Mouse (Mus musculus) liver, embryonic 12.5 days (tissue): ENCODE data around the gene Cbx5. TPM values are rescaled to one million over a fixed set of nuclear protein-coding genes. Genes with fewer than 3 reads are reported as not detected.
"Not testable (repeated sequence)": the region's sequence is repeated elsewhere in the genome, so short reads cannot be mapped to it uniquely, and the experiment has no call there.

Source experiments
- ATAC-seq: fragments of 200-750 bp; cut with Nextera tagmentation; 2 replicates; pipeline ENCODE4 v1.8.0; 2017; ENCODE audit warnings: moderate number of reproducible peaks, mild to moderate bottlenecking, moderate library complexity
- H3K27ac ChIP-seq: fragments of 300-500 bp; sonication (generic); 2 replicates; pipeline ENCODE4 v1.5.1; 2016; ENCODE audit warnings: mild to moderate bottlenecking
- H3K27me3 ChIP-seq: fragments of 300-500 bp; sonication (generic); replicated peaks from 2 replicates; pipeline ENCODE4 v1.6.1; 2016; ENCODE audit warnings: mild to moderate bottlenecking, moderate library complexity
- H3K36me3 ChIP-seq: fragments of 300-500 bp; sonication (generic); 2 replicates; pipeline ENCODE4 v1.6.1; 2016; ENCODE audit warnings: mild to moderate bottlenecking, moderate library complexity
- H3K4me1 ChIP-seq: fragments of 300-500 bp; sonication (generic); 2 replicates; pipeline ENCODE4 v1.6.1; 2016
- H3K4me2 ChIP-seq: fragments of 300-500 bp; sonication (generic); 2 replicates; pipeline ENCODE4 v1.6.1; 2016; ENCODE audit warnings: mild to moderate bottlenecking, moderate library complexity
- H3K4me3 ChIP-seq: fragments of 300-500 bp; sonication (generic); 2 replicates; pipeline ENCODE4 v1.5.1; 2016; ENCODE audit warnings: mild to moderate bottlenecking, moderate library complexity
- H3K9ac ChIP-seq: fragments of 300-500 bp; sonication (generic); 2 replicates; pipeline ENCODE4 v1.6.1; 2016; ENCODE audit warnings: mild to moderate bottlenecking, moderate library complexity
- H3K9me3 ChIP-seq: fragments of 300-500 bp; sonication (generic); replicated peaks from 2 replicates; pipeline ENCODE4 v1.6.1; 2016; ENCODE audit warnings: mild to moderate bottlenecking, moderate library complexity
- WGBS: fragments of 180-500 bp; shearing (Covaris S2); methylation state at CpG from one replicate; pipeline ENCODE4 v1.1.7; 2016; ENCODE audit not compliant: insufficient replicate concordance; 5-methylcytosine and 5-hydroxymethylcytosine counted together
- polyA plus RNA-seq: library from polyadenylated mRNA; unstranded; fragments of >200 nt; fragmentation: Nextera tagmentation; extraction: Ambion mirVana; gene quantifications from 2 replicates; pipeline ENCODE4 v1.2.1, GENCODE M21; 2016

Gene Cbx5
- polyA plus RNA-seq, 1 experiment from 2014 or later, result 84.5 TPM

- Histone ChIP-seq H3K36me3 (no peaks in the 10 kb centered on the region), H3K9me3 (no peaks in the 10 kb centered on the region), H3K9ac (no peak overlapping the region), H3K27me3 (no peaks in the 10 kb centered on the region), H3K27ac (peak overlapping the region; percentile 69), H3K4me1 (peaks cover 68% of the 10 kb centered on the region), H3K4me2 (no peak overlapping the region), H3K4me3 (no peak overlapping the region)
- WGBS, result 66% methylated on average over 2 of the region's 2 CpGs
- ATAC-seq, result peak; percentile 62
These were observed 25.2 kb upstream of the Cbx5 start for GRCm38 (mm10) chr15:103264794-103265193.

GRCm38 (mm10) chr15:103259989-103260388, 20.4 kb upstream of the Cbx5 start:
- peaks cover 76% of the 10 kb centered on the region for H3K4me1 ChIP-seq
- H3K9me3 ChIP-seq, result no peaks in the 10 kb centered on the region
- no peak for ATAC-seq
- H3K36me3 ChIP-seq, result no peaks in the 10 kb centered on the region
- H3K4me3 ChIP-seq, result no peak overlapping the region
- H3K27me3 ChIP-seq, result no peaks in the 10 kb centered on the region
- peak overlapping the region; percentile 19; the same call in 1 of the 2 replicates for H3K9ac ChIP-seq
- H3K27ac ChIP-seq, result peak overlapping the region; percentile 98
- H3K4me2 ChIP-seq, result peak overlapping the region; percentile 18; the same call in 1 of the 2 replicates
- 13% methylated on average over 1 of the region's 1 CpGs for WGBS

- Histone ChIP-seq H3K4me2 (peak overlapping the region; percentile 81), H3K27ac (peak overlapping the region; percentile 98), H3K4me1 (peaks cover 67% of the 10 kb centered on the region), H3K4me3 (0 out of 2 replicates have a peak overlapping the region, but pooled peaks have one; percentile 77), H3K27me3 (no peaks in the 10 kb centered on the region), H3K9ac (peak overlapping the region; percentile 75), H3K36me3 (no peaks in the 10 kb centered on the region), H3K9me3 (no peaks in the 10 kb centered on the region)
- WGBS, result 40% methylated on average over 5 of the region's 5 CpGs
- no peak for ATAC-seq
These were observed 19.5 kb upstream of the Cbx5 start for GRCm38 (mm10) chr15:103259162-103259561.

GRCm38 (mm10) chr15:103257790-103258728, 18.4 kb upstream of the Cbx5 start, which contains the start of gene Nfe2:
TSS of gene Nfe2 (minus strand) at chr15:103258403.
- peak within 1 kb of the TSS; percentile 98 for H3K27ac ChIP-seq
- H3K27me3 ChIP-seq, result no peaks in the 10 kb centered on the region
- peak within 1 kb of the TSS; percentile 97 for H3K9ac ChIP-seq
- H3K4me1 ChIP-seq, result peaks cover 61% of the 10 kb centered on the region
- H3K36me3 ChIP-seq, result peaks cover 8% of the 10 kb centered on the region; the same call in 1 of the 2 replicates
- peak within 1 kb of the TSS; percentile 77 for H3K4me3 ChIP-seq
- H3K9me3 ChIP-seq, result no peaks in the 10 kb centered on the region
- peak; percentile 96 for ATAC-seq
- peak within 1 kb of the TSS; percentile 81 for H3K4me2 ChIP-seq
- WGBS, result 2% methylated on average over 15 of the region's 15 CpGs

- ATAC-seq, result no peak
- WGBS, result 66% methylated on average over 6 of the region's 6 CpGs
- Histone ChIP-seq H3K4me1 (peaks cover 63% of the 10 kb centered on the region), H3K27ac (peak overlapping the region; percentile 98), H3K9me3 (no peaks in the 10 kb centered on the region), H3K4me3 (peak overlapping the region; percentile 77), H3K27me3 (no peaks in the 10 kb centered on the region), H3K36me3 (peaks cover 22% of the 10 kb centered on the region), H3K4me2 (peak overlapping the region; percentile 81), H3K9ac (peak overlapping the region; percentile 97)
These were observed 16.8 kb upstream of the Cbx5 start for GRCm38 (mm10) chr15:103256210-103256986.

- Histone ChIP-seq H3K4me3 (peak overlapping the region; percentile 77), H3K4me2 (peak overlapping the region; percentile 81), H3K27ac (peak overlapping the region; percentile 98), H3K36me3 (peaks cover 34% of the 10 kb centered on the region), H3K27me3 (no peaks in the 10 kb centered on the region), H3K9ac (peak overlapping the region; percentile 97), H3K4me1 (peaks cover 65% of the 10 kb centered on the region), H3K9me3 (no peaks in the 10 kb centered on the region)
- under 1% methylated on average over 25 of the region's 25 CpGs for WGBS
- peak; percentile 50 for ATAC-seq
These were observed 15.6 kb upstream of the Cbx5 start for GRCm38 (mm10) chr15:103255169-103255568.

- peak overlapping the region; percentile 97 for H3K9ac ChIP-seq
- H3K4me2 ChIP-seq, result peak overlapping the region; percentile 81
- no peak for ATAC-seq
- peaks cover 50% of the 10 kb centered on the region for H3K36me3 ChIP-seq
- WGBS, result 71% methylated on average over 1 of the region's 1 CpGs
- H3K27ac ChIP-seq, result peak overlapping the region; percentile 98
- peaks cover 64% of the 10 kb centered on the region for H3K4me1 ChIP-seq
- H3K9me3 ChIP-seq, result no peaks in the 10 kb centered on the region
- H3K27me3 ChIP-seq, result no peaks in the 10 kb centered on the region
- H3K4me3 ChIP-seq, result peak overlapping the region; percentile 77
These were observed 13.7 kb upstream of the Cbx5 start for GRCm38 (mm10) chr15:103253352-103253751.

GRCm38 (mm10) chr15:103252660-103253059, 13.0 kb upstream of the Cbx5 start:
- Histone ChIP-seq H3K27me3 (no peaks in the 10 kb centered on the region), H3K27ac (peak overlapping the region; percentile 98), H3K4me3 (peak overlapping the region; percentile 77), H3K4me1 (peaks cover 66% of the 10 kb centered on the region), H3K9me3 (no peaks in the 10 kb centered on the region), H3K4me2 (peak overlapping the region; percentile 81), H3K9ac (peak overlapping the region; percentile 97), H3K36me3 (peaks cover 57% of the 10 kb centered on the region)
- WGBS, result 21% methylated on average over 3 of the region's 3 CpGs
- peak; percentile 58 for ATAC-seq

- H3K27me3 ChIP-seq, result no peaks in the 10 kb centered on the region
- peak overlapping the region; percentile 81 for H3K4me2 ChIP-seq
- H3K9ac ChIP-seq, result peak overlapping the region; percentile 97
- peak; percentile 82 for ATAC-seq
- peaks cover 62% of the 10 kb centered on the region for H3K4me1 ChIP-seq
- peaks cover 68% of the 10 kb centered on the region for H3K36me3 ChIP-seq
- peak overlapping the region; percentile 98 for H3K27ac ChIP-seq
- peak overlapping the region; percentile 77 for H3K4me3 ChIP-seq
- WGBS, result 0% methylated on average over 1 of the region's 1 CpGs
- no peaks in the 10 kb centered on the region for H3K9me3 ChIP-seq
These were observed 12.0 kb upstream of the Cbx5 start for GRCm38 (mm10) chr15:103251595-103251994.

- WGBS, result 25% methylated on average over 2 of the region's 2 CpGs
- peak overlapping the region; percentile 77 for H3K4me3 ChIP-seq
These were observed 10.7 kb upstream of the Cbx5 start for GRCm38 (mm10) chr15:103250195-103250740.

GRCm38 (mm10) chr15:103249511-103249910, 9.9 kb upstream of the Cbx5 start:
- H3K9ac ChIP-seq, result peak overlapping the region; percentile 15; the same call in 1 of the 2 replicates
- not testable (repeated sequence) for H3K27me3 ChIP-seq, ATAC-seq, H3K9me3 ChIP-seq
- 82% methylated on average over 6 of the region's 6 CpGs for WGBS
- peaks cover 87% of the 10 kb centered on the region for H3K36me3 ChIP-seq
- peak overlapping the region; percentile 21 for H3K4me3 ChIP-seq
- peaks cover 67% of the 10 kb centered on the region for H3K4me1 ChIP-seq
- peak overlapping the region; percentile 51 for H3K4me2 ChIP-seq
- H3K27ac ChIP-seq, result peak overlapping the region; percentile 75

More at GRCm38 (mm10) chr15:103250195-103250740, 10.7 kb upstream of the Cbx5 start:
- ATAC-seq, result no peak
- no peaks in the 10 kb centered on the region for H3K9me3 ChIP-seq
- peak overlapping the region; percentile 81 for H3K4me2 ChIP-seq
- H3K9ac ChIP-seq, result peak overlapping the region; percentile 80
- H3K36me3 ChIP-seq, result peaks cover 81% of the 10 kb centered on the region
- H3K4me1 ChIP-seq, result peaks cover 61% of the 10 kb centered on the region
- no peaks in the 10 kb centered on the region for H3K27me3 ChIP-seq
- peak overlapping the region; percentile 98 for H3K27ac ChIP-seq
